Mouse (Mus musculus) forebrain, embryonic 10.5 days (tissue): ENCODE measurements around the gene Dstn. TPM values are rescaled to one million over a fixed set of nuclear protein-coding genes. Genes with fewer than 3 reads are reported as not detected.

Source experiments
- DNase-seq: peaks from one replicate; pipeline ENCODE4 v3.0.0-alpha.2; 2017; ENCODE audit warnings: low spot score; ENCODE audit errors: extremely low spot score
- H3K27ac ChIP-seq: fragments of 300-500 bp; sonication (generic); 2 replicates; pipeline ENCODE4 v1.5.1; 2016; ENCODE audit warnings: mild to moderate bottlenecking
- H3K27me3 ChIP-seq: fragments of 300-500 bp; sonication (generic); 2 replicates; pipeline ENCODE4 v1.6.1; 2016; ENCODE audit warnings: mild to moderate bottlenecking; ENCODE audit not compliant: poor library complexity, severe bottlenecking
- H3K36me3 ChIP-seq: fragments of 300-500 bp; sonication (generic); replicated peaks from 2 replicates; pipeline ENCODE4 v1.6.1; 2016; ENCODE audit warnings: mild to moderate bottlenecking, moderate library complexity
- H3K4me1 ChIP-seq: fragments of 300-500 bp; sonication (generic); 2 replicates; pipeline ENCODE4 v1.6.1; 2016
- H3K4me3 ChIP-seq: fragments of 300-500 bp; sonication (generic); 2 replicates; pipeline ENCODE4 v1.5.1; 2016; ENCODE audit warnings: mild to moderate bottlenecking, moderate library complexity
- H3K9me3 ChIP-seq: fragments of 300-500 bp; sonication (generic); 2 replicates; pipeline ENCODE4 v1.6.1; 2016; ENCODE audit warnings: mild to moderate bottlenecking, moderate library complexity
- WGBS: fragments of 180-500 bp; shearing (Covaris S2); methylation state at CpG from one replicate; pipeline ENCODE4 v1.1.7; 2016; 5-methylcytosine and 5-hydroxymethylcytosine counted together
- polyA plus RNA-seq: library from polyadenylated mRNA; unstranded; fragments of >200 nt; fragmentation: Nextera tagmentation; extraction: Ambion mirVana; gene quantifications from 2 replicates; pipeline ENCODE4 v1.2.1, GENCODE M21; 2016

Dstn gene
- polyA plus RNA-seq: 275 and 290 TPM in 2 replicates

GRCm38 (mm10) chr2:143914760-143915599 is at the start of gene Dstn:
Gene Dstn (plus strand): TSS chr2:143915320.
- Histone ChIP-seq H3K4me1 (peaks cover 35% of the 10 kb centered on the region), H3K27ac (peak within 1 kb of the TSS; percentile 97), H3K4me3 (peak within 1 kb of the TSS; percentile 74), H3K27me3 (no peaks in the 10 kb centered on the region), H3K36me3 (no peaks in the 10 kb centered on the region), H3K9me3 (no peaks in the 10 kb centered on the region)
- peak; percentile 95 for DNase-seq
- WGBS: under 1% methylated on average over 71 of the region's 71 CpGs

- Histone ChIP-seq H3K36me3 (no peaks in the 10 kb centered on the region), H3K27me3 (peaks cover 41% of the 10 kb centered on the region), H3K27ac (no peak overlapping the region), H3K9me3 (no peaks in the 10 kb centered on the region), H3K4me3 (no peak overlapping the region), H3K4me1 (peaks cover 14% of the 10 kb centered on the region)
- peak; percentile 72 for DNase-seq
- WGBS: 17% methylated on average over 6 of the region's 6 CpGs
Observed at GRCm38 (mm10) chr2:143867326-143867725, 47.8 kb upstream of the Dstn start.

GRCm38 (mm10) chr2:143870936-143871688 is 44.0 kb upstream of the Dstn start:
- no peak for DNase-seq
- H3K36me3 ChIP-seq: no peaks in the 10 kb centered on the region
- no peaks in the 10 kb centered on the region for H3K9me3 ChIP-seq
- peaks cover 3% of the 10 kb centered on the region for H3K27me3 ChIP-seq
- H3K4me1 ChIP-seq: peaks cover 3% of the 10 kb centered on the region; the same call in 1 of the 2 replicates
- H3K4me3 ChIP-seq: no peak overlapping the region
- no peak overlapping the region for H3K27ac ChIP-seq
- WGBS: 79% methylated on average over 10 of the region's 10 CpGs

- no peaks in the 10 kb centered on the region for H3K4me1 ChIP-seq
- H3K27ac ChIP-seq: no peak overlapping the region
- H3K27me3 ChIP-seq: no peaks in the 10 kb centered on the region
- WGBS: 80% methylated on average over 1 of the region's 1 CpGs
- H3K9me3 ChIP-seq: no peaks in the 10 kb centered on the region
- H3K36me3 ChIP-seq: no peaks in the 10 kb centered on the region
- no peak overlapping the region for H3K4me3 ChIP-seq
- DNase-seq: no peak
Observed at GRCm38 (mm10) chr2:143876026-143876425, 39.1 kb upstream of the Dstn start.

GRCm38 (mm10) chr2:143876929-143877632 is 38.0 kb upstream of the Dstn start:
- no peaks in the 10 kb centered on the region for H3K36me3 ChIP-seq
- DNase-seq: no peak
- WGBS: 78% methylated on average over 4 of the region's 4 CpGs
- no peak overlapping the region for H3K4me3 ChIP-seq
- no peaks in the 10 kb centered on the region for H3K4me1 ChIP-seq
- H3K27me3 ChIP-seq: no peaks in the 10 kb centered on the region
- H3K27ac ChIP-seq: no peak overlapping the region
- no peaks in the 10 kb centered on the region for H3K9me3 ChIP-seq

- Histone ChIP-seq H3K4me1 (no peaks in the 10 kb centered on the region), H3K27me3 (no peaks in the 10 kb centered on the region), H3K9me3 (no peaks in the 10 kb centered on the region), H3K36me3 (no peaks in the 10 kb centered on the region), H3K27ac (no peak overlapping the region), H3K4me3 (no peak overlapping the region)
- 91% methylated on average over 6 of the region's 6 CpGs for WGBS
- DNase-seq: no peak
Observed at GRCm38 (mm10) chr2:143879311-143879710, 35.8 kb upstream of the Dstn start.

- Histone ChIP-seq H3K27ac (no peak overlapping the region), H3K36me3 (no peaks in the 10 kb centered on the region), H3K9me3 (no peaks in the 10 kb centered on the region), H3K27me3 (no peaks in the 10 kb centered on the region), H3K4me1 (no peaks in the 10 kb centered on the region), H3K4me3 (no peak overlapping the region)
- 92% methylated on average over 4 of the region's 4 CpGs for WGBS
- no peak for DNase-seq
Observed at GRCm38 (mm10) chr2:143882002-143882401, 33.1 kb upstream of the Dstn start.

GRCm38 (mm10) chr2:143882606-143883288 is 32.4 kb upstream of the Dstn start:
- H3K27me3 ChIP-seq: no peaks in the 10 kb centered on the region
- H3K9me3 ChIP-seq: no peaks in the 10 kb centered on the region
- H3K4me1 ChIP-seq: no peaks in the 10 kb centered on the region
- no peak overlapping the region for H3K4me3 ChIP-seq
- no peak overlapping the region for H3K27ac ChIP-seq
- no peaks in the 10 kb centered on the region for H3K36me3 ChIP-seq
- no peak for DNase-seq
- WGBS: 90% methylated on average over 10 of the region's 10 CpGs

- Histone ChIP-seq H3K9me3 (no peaks in the 10 kb centered on the region; the same call in 1 of the 2 replicates), H3K36me3 (no peaks in the 10 kb centered on the region), H3K4me3 (no peak overlapping the region), H3K27me3 (no peaks in the 10 kb centered on the region), H3K27ac (no peak overlapping the region), H3K4me1 (no peaks in the 10 kb centered on the region)
- no peak for DNase-seq
- 86% methylated on average over 15 of the region's 15 CpGs for WGBS
Observed at GRCm38 (mm10) chr2:143889131-143889859, 25.8 kb upstream of the Dstn start.

- H3K27ac ChIP-seq: no peak overlapping the region
- no peak overlapping the region for H3K4me3 ChIP-seq
- DNase-seq: no peak
- no peaks in the 10 kb centered on the region for H3K36me3 ChIP-seq
- no peaks in the 10 kb centered on the region for H3K27me3 ChIP-seq
- H3K4me1 ChIP-seq: no peaks in the 10 kb centered on the region
- H3K9me3 ChIP-seq: no peaks in the 10 kb centered on the region; the same call in 1 of the 2 replicates
- 67% methylated on average over 12 of the region's 12 CpGs for WGBS
Observed at GRCm38 (mm10) chr2:143889860-143890433, 25.2 kb upstream of the Dstn start.

GRCm38 (mm10) chr2:143891302-143892048 is 23.6 kb upstream of the Dstn start:
- no peak overlapping the region for H3K27ac ChIP-seq
- no peaks in the 10 kb centered on the region for H3K36me3 ChIP-seq
- H3K9me3 ChIP-seq: no peaks in the 10 kb centered on the region; the same call in 1 of the 2 replicates
- no peaks in the 10 kb centered on the region for H3K4me1 ChIP-seq
- 92% methylated on average over 10 of the region's 10 CpGs for WGBS
- DNase-seq: no peak
- no peaks in the 10 kb centered on the region for H3K27me3 ChIP-seq
- H3K4me3 ChIP-seq: no peak overlapping the region
